Mouse (Mus musculus) fat pad, adult 2 months (tissue): Measurements from ENCODE around the gene BC028528.
"Not testable (repeated sequence)": the region's sequence is repeated elsewhere in the genome, so short reads cannot be mapped to it uniquely, and the experiment has no call there.

Experiments used
- DNase-seq: peaks from one replicate; pipeline ENCODE4 v3.0.0-alpha.2; 2011; ENCODE audit warnings: low read depth, low spot score; ENCODE audit errors: extremely low read depth

BC028528 gene

DNA sequence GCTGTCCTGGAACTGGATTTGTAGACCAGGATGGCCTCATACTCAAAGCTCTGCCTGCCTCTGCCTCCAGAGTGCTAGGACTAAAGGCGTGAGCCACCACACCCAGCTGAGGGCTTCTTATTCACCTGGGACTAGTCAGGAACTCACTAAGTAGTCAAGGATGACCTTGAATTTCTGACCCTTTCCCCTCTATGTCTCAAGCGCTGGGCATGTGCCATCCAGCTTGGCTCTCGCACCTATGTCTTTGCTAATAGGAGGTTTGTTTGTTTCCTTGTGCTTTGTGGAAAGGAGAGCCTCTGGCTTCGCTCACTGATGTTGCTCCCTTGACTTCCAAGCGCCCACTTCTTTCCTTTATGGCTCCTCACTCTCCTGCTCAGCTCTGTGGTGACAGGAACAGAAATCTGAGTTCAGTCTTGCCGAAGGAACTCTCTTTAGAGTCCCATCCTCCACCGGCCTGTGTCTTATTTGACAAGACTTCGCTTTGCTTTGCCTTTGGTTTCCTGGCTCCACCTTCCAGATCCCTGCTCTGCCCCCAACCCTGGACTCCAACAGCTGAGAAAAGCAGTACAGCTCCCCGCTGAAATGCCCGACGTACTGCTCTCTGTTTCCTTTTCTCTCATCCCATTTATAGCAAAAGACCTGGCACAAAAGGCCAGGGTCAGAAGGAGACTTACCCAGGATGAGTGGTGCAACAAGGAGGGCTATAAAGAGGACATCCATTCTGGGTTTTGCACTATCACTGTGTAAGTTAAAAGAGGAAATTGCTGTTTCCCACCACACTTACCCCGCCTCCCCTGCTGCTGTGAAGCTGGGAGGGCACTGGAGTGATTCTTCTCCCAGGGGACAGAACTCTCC is at the start of gene BC028528:
TSS of gene BC028528 (minus strand) at position 795 of the 855 bp plus-strand sequence.
- no peak for DNase-seq

- DNase-seq = no peak
Measured at GRCm38 (mm10) chr3:95938835-95939234, 47.0 kb upstream of the BC028528 start.

GRCm38 (mm10) chr3:95938217-95938616 is 46.4 kb upstream of the BC028528 start:
- DNase-seq = no peak

- DNase-seq = no peak
Measured at GRCm38 (mm10) chr3:95934448-95934847, 42.6 kb upstream of the BC028528 start.

DNA sequence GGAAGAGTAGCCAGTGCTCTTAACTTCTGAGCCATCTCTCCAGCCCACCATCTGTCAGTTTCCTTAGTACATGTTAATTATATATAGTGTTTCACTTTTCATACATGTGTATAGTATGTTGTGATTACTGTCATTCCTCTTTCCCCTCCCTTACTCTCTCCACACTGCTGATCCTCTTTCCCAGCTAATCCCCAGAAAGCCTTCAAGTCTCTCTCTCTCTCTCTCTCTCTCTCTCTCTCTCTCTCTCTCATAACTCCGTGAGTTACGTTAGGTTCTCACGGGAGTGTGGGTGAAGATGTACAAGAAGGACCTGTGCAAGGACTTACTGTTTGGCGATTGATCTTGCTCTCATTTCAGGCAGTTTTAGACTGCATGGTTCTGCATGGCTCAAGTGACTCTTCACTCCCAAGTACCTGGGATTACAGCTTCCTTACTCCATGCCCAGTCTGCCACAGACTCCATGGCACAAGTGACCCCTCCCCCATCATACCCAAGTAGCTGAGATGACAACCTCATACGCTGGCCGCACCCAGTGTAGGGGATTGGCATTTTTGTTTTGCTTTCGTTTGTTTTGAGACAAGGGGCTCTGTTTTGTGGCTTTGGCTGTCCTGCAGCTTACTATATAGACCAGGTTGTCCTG is 41.4 kb upstream of the BC028528 start:
- no peak for DNase-seq

- no peak for DNase-seq
Measured at GRCm38 (mm10) chr3:95932566-95932965, 40.8 kb upstream of the BC028528 start.

- no peak for DNase-seq
Measured at GRCm38 (mm10) chr3:95932157-95932556, 40.4 kb upstream of the BC028528 start.

- no peak for DNase-seq
Measured at GRCm38 (mm10) chr3:95931471-95931870, 39.7 kb upstream of the BC028528 start.

DNA sequence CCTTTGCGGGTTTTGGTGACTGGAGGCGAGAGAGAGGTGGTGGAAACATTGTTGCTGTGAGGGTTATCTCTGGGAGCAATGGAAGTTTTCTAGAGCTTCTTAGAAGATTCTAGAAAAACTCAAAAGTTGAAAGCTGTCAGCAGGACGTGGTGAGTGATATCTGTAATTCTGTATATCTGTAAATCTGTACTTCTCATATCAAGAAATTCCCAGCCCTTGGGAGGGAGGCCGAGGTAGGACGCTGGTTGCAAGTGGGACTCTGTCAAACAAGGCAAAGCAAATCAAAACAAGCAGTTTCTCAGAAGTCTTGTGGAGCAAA is 38.6 kb upstream of the BC028528 start:
- DNase-seq = no peak

DNA sequence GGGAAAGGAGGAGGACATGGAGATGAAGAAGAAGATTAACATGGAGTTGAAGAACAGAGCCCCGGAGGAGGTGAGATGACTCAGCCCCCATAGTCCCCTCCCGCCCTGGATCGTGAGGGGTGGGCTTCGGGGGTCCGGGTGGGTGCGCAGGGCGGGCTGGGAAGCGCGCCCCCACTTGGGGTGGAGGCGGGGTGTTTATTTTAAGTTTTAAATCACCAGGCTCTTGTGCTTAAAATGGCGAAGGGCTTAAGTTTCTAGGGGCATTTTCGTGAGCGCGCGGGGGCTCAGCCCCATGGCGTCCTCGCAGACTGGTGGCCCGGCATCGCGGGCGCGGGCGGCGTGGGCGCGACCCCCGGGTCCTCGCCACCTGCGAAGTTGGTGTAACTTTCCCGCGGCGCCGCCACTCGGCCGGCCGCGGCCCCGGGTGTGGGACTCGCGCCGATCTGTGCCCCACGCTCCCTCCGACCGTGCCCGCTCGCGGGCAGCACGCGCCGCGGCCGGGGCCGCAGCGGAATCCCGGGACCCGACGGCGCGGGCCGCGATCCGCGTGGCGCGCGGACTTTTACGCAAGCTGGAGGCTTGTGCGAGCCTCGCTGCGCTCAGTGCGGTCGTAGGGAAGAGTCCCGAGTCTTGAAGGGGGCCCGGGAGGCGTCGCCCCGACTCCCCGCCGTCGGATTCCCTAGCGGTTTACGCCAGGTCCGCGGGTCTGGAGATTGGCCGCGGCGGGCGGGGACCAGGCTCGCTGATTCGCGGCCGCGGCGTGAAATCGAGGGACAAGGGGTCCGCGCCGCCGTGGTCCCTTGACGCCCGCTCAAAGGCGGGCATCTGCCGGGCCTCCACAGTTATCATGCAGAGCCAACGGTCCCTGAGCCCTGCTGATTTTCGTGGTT is 38.0 kb upstream of the BC028528 start:
- no peak for DNase-seq

DNA sequence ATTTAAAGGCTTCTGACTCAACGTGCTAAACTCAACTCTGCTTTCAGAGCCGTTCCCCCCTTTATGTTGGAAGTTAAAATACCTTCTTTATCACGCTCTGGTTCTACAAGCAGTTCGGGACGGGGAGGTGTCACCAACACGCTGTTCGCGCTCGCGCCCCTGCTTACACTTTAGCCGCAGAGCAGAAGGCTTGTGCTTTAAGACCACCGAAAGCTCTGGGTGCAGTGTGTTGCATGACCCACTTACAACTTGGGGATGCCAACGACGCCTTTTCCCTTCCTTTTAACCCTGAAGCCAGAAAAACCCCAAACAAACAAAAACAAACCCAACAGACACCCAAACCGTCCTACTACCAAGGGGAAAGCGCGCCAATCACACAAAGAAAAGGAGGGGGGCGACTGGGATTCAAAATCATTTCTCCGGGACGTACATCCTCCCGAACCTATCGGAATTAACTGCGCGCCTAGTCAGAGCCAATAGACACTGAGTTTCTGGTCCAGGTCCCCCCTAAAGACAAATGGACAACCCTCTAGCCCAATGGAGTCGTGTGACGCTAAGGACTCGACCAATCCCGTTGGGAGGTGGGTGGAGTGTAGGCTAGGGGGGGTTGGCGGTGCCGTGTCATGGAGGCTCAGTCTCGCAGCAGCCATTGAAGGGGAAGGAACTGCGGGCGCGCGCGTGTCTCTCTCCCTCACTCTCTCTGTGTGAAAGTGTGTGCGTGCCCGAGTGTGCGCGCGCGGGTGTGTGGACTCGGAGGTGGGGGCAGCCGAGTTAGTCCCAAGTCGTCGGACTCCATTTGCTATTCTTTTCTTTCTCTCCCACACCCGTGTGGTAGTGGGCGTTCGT is 37.1 kb upstream of the BC028528 start, which contains the start of gene Anp32e:
TSS of gene Anp32e (plus strand) at position 589 of the 846 bp plus-strand sequence.
- peak; percentile 92 for DNase-seq

- DNase-seq = no peak
Measured at GRCm38 (mm10) chr3:95928261-95928657, 36.5 kb upstream of the BC028528 start.

GRCm38 (mm10) chr3:95925087-95925486 is 33.3 kb upstream of the BC028528 start:
- DNase-seq = no peak

- no peak for DNase-seq
Measured at GRCm38 (mm10) chr3:95924185-95924584, 32.4 kb upstream of the BC028528 start.

GRCm38 (mm10) chr3:95923429-95923828 is 31.6 kb upstream of the BC028528 start:
- DNase-seq = not testable (repeated sequence)

GRCm38 (mm10) chr3:95920532-95920931 is 28.7 kb upstream of the BC028528 start:
- not testable (repeated sequence) for DNase-seq

DNA sequence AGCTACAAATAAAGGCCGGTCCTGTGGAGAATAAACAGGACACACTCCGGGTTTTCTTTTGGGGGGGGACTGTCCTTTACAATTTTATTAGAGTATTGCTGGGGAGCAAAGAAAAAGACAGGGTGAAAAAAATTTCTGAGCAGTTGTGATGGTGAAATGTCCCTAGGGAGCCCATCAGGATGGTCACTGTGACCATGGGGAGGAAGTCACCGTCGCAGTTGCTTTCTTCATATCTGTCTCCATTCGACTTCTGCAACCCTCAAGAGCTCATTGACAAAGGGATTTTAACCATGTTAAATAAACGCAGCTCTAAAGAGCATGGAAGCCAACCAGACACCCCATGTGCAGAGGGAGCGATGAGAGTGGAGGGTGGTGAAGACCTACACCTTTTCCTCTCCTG is 25.0 kb upstream of the BC028528 start:
- DNase-seq = no peak

GRCm38 (mm10) chr3:95914706-95915105 is 22.9 kb upstream of the BC028528 start:
- DNase-seq = no peak

DNA sequence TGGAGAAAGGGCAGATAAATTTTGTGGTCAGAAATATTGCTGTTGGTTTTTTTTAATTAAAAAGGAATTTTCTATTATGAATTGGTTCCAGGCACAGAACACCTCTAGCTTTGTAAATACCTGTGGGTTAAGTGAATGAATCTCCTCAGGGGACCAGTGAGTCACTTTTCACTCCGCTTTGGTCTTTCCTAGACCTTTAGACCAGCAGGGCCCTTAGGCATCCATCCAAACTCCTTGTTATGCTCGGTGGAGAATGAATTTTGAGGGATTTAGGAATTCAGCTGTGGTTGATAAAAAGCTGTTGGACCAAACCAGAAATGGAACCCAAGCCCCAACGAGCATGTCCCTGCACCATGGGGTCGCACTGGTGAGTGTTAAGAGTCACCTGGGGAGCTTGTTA is 15.8 kb upstream of the BC028528 start:
- DNase-seq = no peak

DNA sequence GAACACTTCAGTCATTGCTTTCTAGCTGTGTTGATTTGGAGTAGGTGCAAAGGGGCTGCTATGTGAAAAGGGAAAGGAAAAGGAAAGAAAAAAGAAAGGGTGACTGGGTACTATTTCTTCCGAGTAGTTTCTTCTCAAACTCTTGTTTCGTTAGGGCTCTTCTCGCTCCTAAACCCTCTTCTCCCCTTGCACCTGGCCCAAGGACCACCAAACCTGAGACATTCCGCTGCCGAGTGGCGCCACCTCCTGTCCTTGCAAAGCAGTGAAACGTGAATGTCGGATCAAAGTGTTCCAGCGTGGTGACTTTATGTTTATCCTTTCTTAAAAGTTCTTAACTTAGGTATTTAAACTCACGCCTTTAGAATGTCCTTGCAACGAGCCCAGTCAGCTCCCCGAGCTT is 15.1 kb upstream of the BC028528 start:
- no peak for DNase-seq
